Mouse (Mus musculus): Measurements from ENCODE around the gene Tbc1d10a. TPM values are rescaled to one million over a fixed set of nuclear protein-coding genes. Genes with fewer than 3 reads are reported as not detected.

Gene Tbc1d10a
- total RNA-seq, 2 experiments from 2014 or later: 35.3 to 36.6 TPM

DNA sequence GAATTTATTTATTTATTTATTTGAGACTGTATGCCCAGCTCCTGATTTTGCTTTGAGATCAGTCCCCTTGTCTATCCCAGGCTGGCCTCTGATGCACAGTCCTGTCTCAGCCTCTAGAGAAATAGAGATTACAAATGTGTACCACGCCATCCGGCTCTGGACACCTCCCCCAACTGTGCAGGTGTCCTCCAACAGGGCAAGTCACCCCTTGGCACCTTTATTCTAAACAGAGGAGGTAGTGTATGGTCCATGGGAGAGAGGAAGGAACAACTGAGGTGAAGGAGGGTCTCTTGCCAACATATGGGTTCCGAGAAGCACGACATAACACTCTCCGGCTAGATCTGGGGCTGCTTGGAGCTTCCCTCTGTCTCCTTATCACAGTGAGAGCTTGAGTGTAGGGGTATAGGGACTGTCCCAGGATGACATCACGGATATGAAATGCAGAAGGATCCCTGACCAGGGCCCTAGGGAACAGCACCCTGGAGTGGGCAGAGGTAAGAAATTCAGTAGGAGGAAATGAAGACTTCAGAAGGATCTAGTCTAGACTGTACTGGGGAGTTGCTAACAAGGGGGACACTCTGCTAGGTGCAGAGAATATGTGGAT is 48.6 kb downstream of the Tbc1d10a start:
- TF ChIP-seq CTCF (IDR thresholded peaks at IDR 0.05): no peak
- intact Hi-C loops (cut with DNase I): no loop called here
- no peak for DNase-seq (ENCODE audit: extremely low spot score in 1 of 2, low spot score in 2 of 2)
- no peak overlapping the region for H3K27ac ChIP-seq
- H3K4me3 ChIP-seq: no peak overlapping the region

DNA sequence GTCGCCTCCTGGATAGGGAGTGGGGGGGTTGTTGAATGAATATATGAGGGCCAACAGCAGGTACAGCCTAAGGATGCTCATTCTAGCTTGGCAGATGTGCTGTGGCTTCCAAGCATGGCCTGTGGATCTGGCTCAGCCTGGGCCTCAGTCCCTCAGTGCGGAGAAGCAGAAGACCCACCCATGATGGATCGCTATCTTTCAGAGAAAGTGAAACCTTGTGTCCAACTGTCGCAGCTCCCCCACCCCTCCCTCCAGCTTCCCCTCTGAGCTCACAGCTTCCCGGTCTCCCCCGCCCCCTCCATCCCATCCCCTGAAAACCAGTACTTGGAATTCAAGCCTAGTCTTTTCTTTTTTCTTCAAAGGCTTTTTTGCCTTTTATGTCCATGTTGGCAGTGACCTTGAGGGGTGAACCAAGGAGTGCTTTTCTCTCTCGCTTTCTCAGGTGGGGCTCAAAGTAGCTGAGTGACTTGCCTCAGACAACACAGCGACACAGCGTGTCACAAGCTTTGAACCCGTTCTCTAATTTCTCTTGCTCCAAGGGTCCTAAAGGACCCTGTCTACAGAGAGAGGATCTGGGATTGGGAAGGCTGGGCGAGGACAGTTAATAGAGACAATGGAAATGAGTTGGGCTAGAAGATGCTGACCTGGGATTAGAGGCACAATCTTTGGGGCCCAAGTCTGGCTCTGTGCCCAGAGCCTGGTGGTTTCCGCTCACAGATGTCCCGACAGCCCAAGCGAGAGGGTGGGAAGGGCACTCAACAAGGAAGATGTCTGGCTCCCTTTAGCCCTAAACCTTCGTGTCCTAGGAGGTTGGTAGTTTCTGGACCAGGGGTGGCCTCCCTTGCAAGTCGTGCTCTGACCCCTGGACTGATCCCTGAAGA is 49.3 kb downstream of the Tbc1d10a start, which contains the start of gene Osm:
Gene Osm (plus strand): TSS at position 756 of the 881 bp plus-strand sequence.
- intact Hi-C loops (cut with DNase I): no loop called here
- no peak for TF ChIP-seq CTCF (IDR thresholded peaks at IDR 0.05)
- DNase-seq (ENCODE audit: extremely low spot score in 1 of 2, low spot score in 2 of 2): no peak
- Histone ChIP-seq H3K27ac (no peak within 1 kb of the TSS), H3K4me3 (no peak within 1 kb of the TSS)

DNA sequence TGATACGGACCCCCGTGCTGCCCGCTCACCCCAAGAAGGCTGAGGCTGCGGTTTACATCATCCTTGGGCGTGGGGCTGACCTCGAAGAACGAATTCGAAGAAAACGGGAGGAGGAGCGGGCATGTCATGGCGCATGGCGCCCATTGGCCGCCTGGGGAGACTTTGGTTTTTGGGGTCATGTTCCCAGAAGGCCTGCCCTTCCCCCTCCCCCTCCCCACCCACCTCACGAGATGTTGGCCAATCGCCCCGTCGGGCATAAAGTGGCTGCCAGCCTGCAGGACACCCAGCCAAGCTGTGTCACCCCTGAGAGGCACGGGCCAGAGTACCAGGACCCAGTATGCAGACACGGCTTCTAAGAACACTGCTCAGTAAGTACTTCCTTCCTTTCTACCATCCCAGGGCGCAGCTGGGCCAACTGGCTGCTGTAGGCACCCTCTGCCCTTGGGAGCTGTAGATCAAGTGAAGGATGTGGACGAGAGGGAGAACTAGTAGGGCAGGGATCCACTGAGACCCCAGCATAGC is 50.0 kb downstream of the Tbc1d10a start:
- TF ChIP-seq CTCF (IDR thresholded peaks at IDR 0.05): no peak
- intact Hi-C loops (cut with DNase I): no loop called here
- H3K27ac ChIP-seq: no peak overlapping the region

DNA sequence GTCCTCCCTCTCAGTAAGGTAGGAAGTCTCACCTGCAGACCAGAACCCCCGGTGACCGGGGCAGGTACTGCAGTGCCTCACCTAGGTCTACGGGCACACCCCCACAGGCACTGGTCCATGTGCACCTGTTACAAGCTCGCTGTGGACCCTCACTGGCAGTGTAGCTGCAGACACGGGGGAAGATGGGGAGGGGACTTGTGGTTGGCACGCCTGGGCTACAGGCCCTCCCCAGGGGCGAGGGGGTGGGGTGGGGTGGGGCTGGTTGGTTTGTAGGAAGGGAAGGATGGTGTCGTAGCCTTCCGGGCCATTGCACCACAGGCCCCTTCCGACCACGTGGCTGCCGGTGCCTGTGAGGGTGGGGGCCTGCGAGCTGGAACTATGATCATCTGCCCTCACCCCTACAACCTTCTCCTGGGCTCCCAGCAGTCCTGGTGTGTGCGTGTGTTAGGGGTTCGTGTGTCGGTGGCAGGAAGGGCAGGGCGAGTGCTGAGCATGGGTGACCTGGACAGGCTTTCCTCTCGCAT is 50.9 kb downstream of the Tbc1d10a start:
- no peak overlapping the region for H3K27ac ChIP-seq
- DNase-seq (ENCODE audit: extremely low spot score in 1 of 2, low spot score in 2 of 2): no peak
- no peak for TF ChIP-seq CTCF (IDR thresholded peaks at IDR 0.05)
- H3K4me3 ChIP-seq: no peak overlapping the region
- intact Hi-C loops (cut with DNase I): no loop called here

More for the DNA sequence above, 50.0 kb downstream of the Tbc1d10a start:
- no peak overlapping the region for H3K4me3 ChIP-seq
- no peak for DNase-seq (ENCODE audit: extremely low spot score in 1 of 2, low spot score in 2 of 2)

DNA sequence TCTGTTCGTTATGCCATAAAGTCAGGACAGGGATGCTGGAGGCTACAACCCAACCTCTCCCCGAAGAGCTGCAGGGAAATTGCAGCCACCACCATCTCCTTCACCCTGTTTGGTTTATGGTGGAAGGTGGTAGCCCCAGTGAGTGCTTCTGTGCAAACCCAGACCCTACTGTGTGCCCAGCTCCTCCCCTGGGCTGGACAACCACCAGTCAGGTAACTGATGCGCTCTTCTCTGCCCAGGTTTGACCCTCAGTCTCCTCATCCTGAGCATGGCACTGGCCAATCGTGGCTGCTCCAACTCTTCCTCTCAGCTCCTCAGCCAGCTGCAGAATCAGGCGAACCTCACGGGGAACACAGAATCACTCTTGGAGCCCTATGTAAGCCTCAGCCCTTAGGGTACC is 51.6 kb downstream of the Tbc1d10a start:
- H3K27ac ChIP-seq: no peak overlapping the region
- no peak overlapping the region for H3K4me3 ChIP-seq
- no peak for TF ChIP-seq CTCF (IDR thresholded peaks at IDR 0.05)
- DNase-seq (ENCODE audit: extremely low spot score in 1 of 2, low spot score in 2 of 2): no peak
- intact Hi-C loops (cut with DNase I): no loop called here

DNA sequence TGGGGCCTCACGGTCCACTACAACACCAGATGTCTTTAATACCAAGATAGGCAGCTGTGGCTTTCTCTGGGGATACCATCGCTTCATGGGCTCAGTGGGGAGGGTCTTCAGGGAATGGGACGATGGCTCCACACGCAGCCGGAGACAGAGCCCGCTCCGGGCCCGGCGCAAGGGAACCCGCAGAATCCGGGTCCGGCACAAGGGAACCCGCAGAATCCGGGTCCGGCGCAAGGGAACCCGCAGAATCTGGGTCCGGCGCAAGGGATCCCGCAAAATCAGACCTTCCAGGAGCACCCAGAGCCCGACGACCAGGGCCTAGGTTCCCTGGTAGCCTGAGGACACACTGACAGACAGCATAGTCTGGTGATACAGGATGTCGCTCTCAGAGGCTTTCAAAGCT is 53.1 kb downstream of the Tbc1d10a start:
- Histone ChIP-seq H3K4me3 (no peak overlapping the region), H3K27ac (no peak overlapping the region)
- intact Hi-C loops (cut with DNase I): no loop called here
- no peak for DNase-seq (ENCODE audit: extremely low spot score in 1 of 2, low spot score in 2 of 2)
- TF ChIP-seq CTCF (IDR thresholded peaks at IDR 0.05): no peak

DNA sequence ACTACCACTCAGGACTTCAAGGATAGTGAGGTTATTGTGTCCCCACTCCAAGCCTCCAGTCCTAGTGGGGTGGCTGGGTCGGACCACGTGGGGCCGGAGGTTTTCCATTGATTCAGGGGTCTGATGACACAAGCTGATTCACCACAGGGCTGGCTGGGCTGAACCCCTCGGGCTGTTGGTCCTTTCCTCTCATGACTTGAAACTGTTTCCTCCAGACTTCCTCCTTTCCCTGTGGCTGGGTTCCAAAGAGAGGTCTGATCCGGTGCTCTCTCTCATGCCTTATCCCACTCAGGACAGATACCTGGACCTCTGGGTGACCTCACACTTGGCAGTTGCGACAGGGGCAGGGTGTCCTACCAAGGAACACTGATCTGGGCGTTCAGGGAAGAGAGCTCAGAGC is 53.6 kb downstream of the Tbc1d10a start:
- DNase-seq (ENCODE audit: extremely low spot score in 1 of 2, low spot score in 2 of 2): no peak
- intact Hi-C loops (cut with DNase I): no loop called here
- Histone ChIP-seq H3K4me3 (no peak overlapping the region), H3K27ac (no peak overlapping the region)
- TF ChIP-seq CTCF (IDR thresholded peaks at IDR 0.05): no peak

DNA sequence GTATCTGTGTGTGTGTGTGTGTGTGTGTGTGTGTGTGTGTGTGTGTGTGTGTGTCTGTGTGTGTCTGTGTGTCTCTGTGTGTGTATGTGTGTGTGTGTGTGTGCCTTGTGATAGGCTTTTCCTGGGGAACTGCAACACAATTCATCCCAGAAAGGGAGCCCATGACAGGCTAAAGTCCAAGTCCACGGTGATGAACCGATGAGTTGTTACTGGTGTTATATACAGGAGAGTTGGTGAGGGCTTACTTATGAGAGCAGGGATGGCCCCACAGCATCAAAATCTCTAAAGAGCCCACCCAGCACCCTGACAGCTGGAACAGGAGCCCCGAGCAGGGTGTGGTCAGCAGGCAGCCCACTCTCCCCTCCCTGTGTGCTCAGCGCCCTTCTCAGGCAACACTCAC is 54.6 kb downstream of the Tbc1d10a start:
- DNase-seq (ENCODE audit: extremely low spot score in 1 of 2, low spot score in 2 of 2): no peak
- intact Hi-C loops (cut with DNase I): no loop called here
- no peak for TF ChIP-seq CTCF (IDR thresholded peaks at IDR 0.05)
- Histone ChIP-seq H3K27ac (no peak overlapping the region), H3K4me3 (no peak overlapping the region)

DNA sequence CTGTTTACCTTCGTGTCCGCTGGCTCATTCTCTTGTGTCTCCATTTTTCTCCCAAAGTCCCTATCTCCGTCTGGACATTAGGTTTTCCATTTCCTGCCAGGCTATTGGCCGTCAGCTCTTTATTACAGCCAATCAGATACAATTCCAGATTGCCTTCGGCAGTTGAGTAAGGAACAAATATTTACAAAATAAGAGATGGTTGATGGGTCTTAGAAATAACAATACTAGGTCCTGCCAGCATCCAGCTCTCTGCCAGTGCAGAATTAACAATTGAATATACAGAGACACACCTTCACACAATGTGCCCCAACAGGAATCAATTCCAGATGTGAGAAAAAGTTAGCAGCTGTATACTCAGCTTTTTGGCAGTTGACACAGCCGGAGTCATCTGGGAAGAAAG is 59.5 kb downstream of the Tbc1d10a start:
- no peak overlapping the region for H3K27ac ChIP-seq
- intact Hi-C loops (cut with DNase I): no loop called here
- DNase-seq (ENCODE audit: extremely low spot score in 1 of 2, low spot score in 2 of 2): no peak
- no peak for TF ChIP-seq CTCF (IDR thresholded peaks at IDR 0.05)
- no peak overlapping the region for H3K4me3 ChIP-seq

DNA sequence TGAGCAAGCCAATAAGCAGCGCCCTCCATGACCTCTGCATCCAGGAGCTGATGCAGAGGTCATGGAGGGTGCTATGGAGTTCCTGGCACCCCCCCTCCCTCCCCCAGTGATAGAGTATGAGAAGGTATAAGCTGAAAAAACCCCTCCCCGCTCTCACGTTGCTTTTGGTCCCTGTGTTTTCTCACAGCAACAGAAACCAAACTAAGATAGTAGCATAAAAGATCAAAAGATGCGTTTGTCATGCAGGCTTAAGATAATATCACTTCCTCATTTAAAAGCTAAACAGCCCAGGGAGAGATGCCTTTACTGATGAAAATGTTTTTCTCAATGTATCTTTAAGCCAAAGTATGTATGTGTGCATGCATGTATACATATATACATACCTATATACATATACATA is 60.0 kb downstream of the Tbc1d10a start:
- Histone ChIP-seq H3K27ac (no peak overlapping the region), H3K4me3 (no peak overlapping the region)
- no peak for TF ChIP-seq CTCF (IDR thresholded peaks at IDR 0.05)
- intact Hi-C loops (cut with DNase I): no loop called here
- no peak for DNase-seq (ENCODE audit: extremely low spot score in 1 of 2, low spot score in 2 of 2)

DNA sequence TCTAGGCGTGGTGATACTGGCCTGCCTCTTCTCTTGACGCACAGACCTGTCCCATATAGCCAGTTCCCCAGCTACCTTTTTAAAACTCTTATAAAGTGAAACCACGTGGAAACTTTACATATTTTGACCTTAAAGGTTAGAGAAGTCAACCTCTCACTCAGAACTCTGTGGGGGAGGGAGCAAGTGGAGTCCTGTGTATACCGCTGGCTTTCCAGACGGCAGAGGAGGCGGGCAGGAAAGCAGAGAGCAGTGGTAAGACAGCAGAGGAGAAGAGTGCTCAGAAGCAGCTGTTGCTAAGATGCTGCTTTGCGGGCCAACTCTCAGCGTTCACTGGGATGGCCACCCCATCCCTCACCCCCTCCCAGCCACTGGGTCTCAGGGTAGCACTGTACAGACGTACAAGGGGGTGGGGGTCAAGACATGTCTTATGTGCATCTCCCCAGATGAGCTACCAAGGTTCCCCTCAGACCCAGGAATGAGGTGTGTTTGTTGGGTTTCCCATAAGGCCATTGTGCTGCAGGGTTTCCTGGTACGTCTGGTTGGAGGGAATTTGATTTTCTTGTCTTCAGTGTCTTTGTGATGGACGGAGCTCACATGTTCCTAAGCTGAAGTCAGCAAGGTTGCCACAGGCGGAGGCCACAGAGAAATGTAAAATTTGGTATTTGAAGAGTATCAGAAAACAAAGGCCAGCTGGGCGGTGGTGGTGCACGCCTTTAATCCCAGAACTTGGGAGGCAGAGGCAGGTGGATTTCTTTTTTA is 60.8 kb downstream of the Tbc1d10a start:
- DNase-seq (ENCODE audit: extremely low spot score in 1 of 2, low spot score in 2 of 2): no peak
- Histone ChIP-seq H3K4me3 (no peak overlapping the region), H3K27ac (no peak overlapping the region)
- intact Hi-C loops (cut with DNase I): no loop called here
- TF ChIP-seq CTCF (IDR thresholded peaks at IDR 0.05): no peak

DNA sequence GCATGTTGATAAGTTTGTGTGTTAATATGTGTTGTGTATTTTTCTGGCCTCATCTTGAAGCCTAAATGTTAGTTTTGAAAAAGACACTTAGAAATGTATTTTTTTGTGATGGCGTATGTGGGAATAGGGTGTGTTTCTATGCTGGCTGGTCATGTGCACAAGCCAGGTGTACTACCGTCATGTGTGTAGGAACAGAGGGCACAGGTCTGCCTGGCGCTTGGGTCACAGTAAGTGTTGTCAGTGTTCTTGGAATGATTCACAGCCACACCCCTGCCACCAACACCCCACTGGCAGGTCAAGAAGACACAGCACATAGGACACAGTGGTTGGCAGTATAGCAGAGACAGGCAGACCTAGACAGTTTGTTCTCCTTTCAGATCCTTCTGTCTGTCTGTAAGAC is 62.6 kb downstream of the Tbc1d10a start:
- DNase-seq (ENCODE audit: extremely low spot score in 1 of 2, low spot score in 2 of 2): no peak
- no peak for TF ChIP-seq CTCF (IDR thresholded peaks at IDR 0.05)
- intact Hi-C loops (cut with DNase I): no loop called here
- Histone ChIP-seq H3K27ac (no peak overlapping the region), H3K4me3 (no peak overlapping the region)

Measured in left cerebral cortex, adult 2 months (tissue).